Mouse (Mus musculus) adrenal gland, postnatal 36 days (tissue): ENCODE measurements around the gene Akirin1. TPM values are rescaled to one million over a fixed set of nuclear protein-coding genes. Genes with fewer than 3 reads are reported as not detected.

Experiments
- DNase-seq, 2 experiments: peaks; one replicate each; pipeline ENCODE4 v3.0.0; 2021; ENCODE audit warnings: mixed read lengths in 1 of 2
- total RNA-seq, 2 experiments: library from RNA; stranded (reverse); gene quantifications; 2 replicates each; pipeline ENCODE4 v1.2.3; 2021

Gene Akirin1
- total RNA-seq, 2 experiments from 2014 or later = 62.6 to 74.8 TPM

GRCm38 (mm10) chr4:123718434-123718780, 31.7 kb downstream of the Akirin1 start:
- DNase-seq = no peak

- peak; percentile 97 to 98 for DNase-seq
Measured at GRCm38 (mm10) chr4:123717574-123718433, 32.3 kb downstream of the Akirin1 start, which contains the start of gene Ndufs5. Gene Ndufs5, minus strand, starts transcription at chr4:123718202.

GRCm38 (mm10) chr4:123712431-123712830, 37.7 kb downstream of the Akirin1 start:
- DNase-seq = peak in 1 of 2 experiments; percentile 21

GRCm38 (mm10) chr4:123707340-123707739, 42.8 kb downstream of the Akirin1 start:
- no peak for DNase-seq

GRCm38 (mm10) chr4:123705340-123705739, 44.8 kb downstream of the Akirin1 start:
- no peak for DNase-seq

GRCm38 (mm10) chr4:123693384-123693783, 56.8 kb downstream of the Akirin1 start:
- no peak for DNase-seq

GRCm38 (mm10) chr4:123692071-123692470, 58.1 kb downstream of the Akirin1 start:
- no peak for DNase-seq

- DNase-seq = peak; percentile 73 to 82
Measured at GRCm38 (mm10) chr4:123690311-123690710, 59.8 kb downstream of the Akirin1 start.

GRCm38 (mm10) chr4:123687025-123687781, 62.9 kb downstream of the Akirin1 start:
- peak; percentile 68 to 69 for DNase-seq

GRCm38 (mm10) chr4:123686368-123687024, 63.6 kb downstream of the Akirin1 start:
- peak in 1 of 2 experiments; percentile 26 for DNase-seq

GRCm38 (mm10) chr4:123685506-123686242, 64.5 kb downstream of the Akirin1 start:
- DNase-seq = no peak

- no peak for DNase-seq
Measured at GRCm38 (mm10) chr4:123685046-123685445, 65.1 kb downstream of the Akirin1 start.

Other genes with a start within 250 kb of the Akirin1 start
- gene Macf1, start 66.0 kb downstream of the Akirin1 start, total RNA-seq = 100 to 1,000 TPM; 150 to 174 TPM
- gene Ndufs5, start 32.1 kb downstream of the Akirin1 start, total RNA-seq = 100 to 1,000 TPM; 236 to 258 TPM
- 1 to 10 TPM; 1.1 to 2.7 TPM for gene Rhbdl2, start 37.5 kb upstream of the Akirin1 start, total RNA-seq
- not detected for gene 4933427I04Rik, start 109.3 kb upstream of the Akirin1 start, total RNA-seq
- 10 to 100 TPM; 37.6 to 50.0 TPM for gene Mycbp, start 154.5 kb upstream of the Akirin1 start, total RNA-seq
- 10 to 100 TPM; 80.5 to 87.4 TPM for gene Rragc, start 167.1 kb upstream of the Akirin1 start, total RNA-seq
- not detected for gene 4930535I16Rik, start 167.7 kb upstream of the Akirin1 start, total RNA-seq